Mouse (Mus musculus) testis, adult 2 months (tissue): ENCODE results near the gene Bcl9l. TPM values are rescaled to one million over a fixed set of nuclear protein-coding genes. Genes with fewer than 3 reads are reported as not detected.
"Not testable (repeated sequence)": the region's sequence is repeated elsewhere in the genome, so short reads cannot be mapped to it uniquely, and the experiment has no call there.

ENCODE experiments used
- H3K27ac ChIP-seq: fragments of 200-500 bp; 2 replicates; pipeline ENCODE4 v1.5.1; 2012; ENCODE audit warnings: low read depth, low read length; ENCODE audit not compliant: control insufficient read depth, insufficient read depth
- H3K27me3 ChIP-seq: fragments of 200-500 bp; 2 replicates; pipeline ENCODE4 v1.6.1; 2012; ENCODE audit warnings: mild to moderate bottlenecking, low read length, moderate library complexity; ENCODE audit not compliant: control insufficient read depth, insufficient read depth
- H3K36me3 ChIP-seq: fragments of 200-500 bp; 2 replicates; pipeline ENCODE4 v1.6.1; 2012; ENCODE audit warnings: mild to moderate bottlenecking, low read length; ENCODE audit not compliant: control insufficient read depth, insufficient read depth
- H3K4me1 ChIP-seq: fragments of 200-500 bp; 2 replicates; pipeline ENCODE4 v1.6.1; 2012; ENCODE audit warnings: low read length; ENCODE audit not compliant: control insufficient read depth, insufficient read depth
- H3K4me3 ChIP-seq: fragments of 200-500 bp; 2 replicates; pipeline ENCODE4 v1.5.1; 2012; ENCODE audit warnings: low read depth, mild to moderate bottlenecking, low read length, moderate library complexity, mixed read lengths; ENCODE audit not compliant: control insufficient read depth
- CTCF ChIP-seq: fragments of 200-500 bp; IDR thresholded peaks from 2 replicates; pipeline ENCODE4 v1.5.1; 2012; ENCODE audit warnings: low read depth, mild to moderate bottlenecking, inconsistent platforms, low read length, moderate library complexity; ENCODE audit not compliant: control insufficient read depth, insufficient read depth, insufficient replicate concordance
- POLR2A ChIP-seq: fragments of 200-500 bp; IDR thresholded peaks from 2 replicates; pipeline ENCODE4 v1.6.1; 2012; ENCODE audit warnings: low read depth, mild to moderate bottlenecking, inconsistent platforms, low read length, moderate library complexity; ENCODE audit not compliant: control insufficient read depth
- polyA plus RNA-seq: library from polyadenylated mRNA; depleted of rRNA; stranded (reverse); fragments of >200 nt; gene quantifications from 2 replicates; pipeline ENCODE4 v1.2.3, GENCODE M21; 2012; rRNA removed

Gene Bcl9l
- 8.4 and 9.1 TPM in 2 replicates for polyA plus RNA-seq

- H3K4me1 ChIP-seq, result peaks cover 18% of the 10 kb centered on the region
- H3K27me3 ChIP-seq, result no peaks in the 10 kb centered on the region
- H3K4me3 ChIP-seq, result peak within 1 kb of the TSS; percentile 85
- H3K36me3 ChIP-seq, result no peaks in the 10 kb centered on the region
- peak within 1 kb of the TSS; percentile 77 for H3K27ac ChIP-seq
- peak; percentile 33; the same call in 1 of the 2 replicates for TF ChIP-seq CTCF
- TF ChIP-seq POLR2A, result peak; percentile 69
Measured at GRCm38 (mm10) chr9:44482552-44482951, at the start of gene Bcl9l. Bcl9l (plus strand) TSS chr9:44482825.

GRCm38 (mm10) chr9:44435747-44436146 lies 46.9 kb upstream of the Bcl9l start:
- Histone ChIP-seq H3K36me3 (no peaks in the 10 kb centered on the region), H3K27ac (no peak overlapping the region), H3K4me3 (no peak overlapping the region), H3K4me1 (no peaks in the 10 kb centered on the region; the same call in 1 of the 2 replicates), H3K27me3 (no peaks in the 10 kb centered on the region)
- TF ChIP-seq POLR2A (no peak), CTCF (no peak)

DNA sequence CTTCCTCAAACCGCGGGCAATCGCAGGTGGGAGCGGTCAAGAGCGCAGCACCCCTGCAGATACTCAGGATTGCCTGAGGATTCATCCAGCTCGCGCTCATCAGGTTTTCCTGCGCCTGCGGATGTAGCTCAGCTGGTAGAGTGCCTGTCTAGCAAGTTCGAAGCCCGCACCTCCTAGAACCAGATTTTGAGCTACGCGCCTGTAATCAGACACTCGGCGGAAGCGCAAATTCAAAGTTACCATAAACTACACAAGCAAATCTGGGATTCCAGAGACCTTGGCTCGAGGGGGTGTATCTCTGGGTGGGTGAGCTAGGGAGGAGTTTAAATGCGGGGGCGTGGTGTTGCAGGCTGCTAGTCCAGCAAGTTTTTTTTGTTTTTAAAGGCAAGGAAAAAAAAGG lies 41.7 kb upstream of the Bcl9l start, which contains the start of gene Foxr1:
Gene Foxr1 (minus strand): TSS at position 176 of the 400 bp plus-strand sequence.
- Histone ChIP-seq H3K36me3 (no peaks in the 10 kb centered on the region), H3K27me3 (no peaks in the 10 kb centered on the region), H3K4me1 (peaks cover 5% of the 10 kb centered on the region; the same call in 1 of the 2 replicates), H3K4me3 (peak within 1 kb of the TSS; percentile 71), H3K27ac (no peak within 1 kb of the TSS)
- no peak for TF ChIP-seq CTCF
- no peak for TF ChIP-seq POLR2A

- H3K4me3 ChIP-seq, H3K27ac ChIP-seq, H3K27me3 ChIP-seq, H3K4me1 ChIP-seq, H3K36me3 ChIP-seq: not testable (repeated sequence)
Measured at GRCm38 (mm10) chr9:44444402-44445025, 38.1 kb upstream of the Bcl9l start.

DNA sequence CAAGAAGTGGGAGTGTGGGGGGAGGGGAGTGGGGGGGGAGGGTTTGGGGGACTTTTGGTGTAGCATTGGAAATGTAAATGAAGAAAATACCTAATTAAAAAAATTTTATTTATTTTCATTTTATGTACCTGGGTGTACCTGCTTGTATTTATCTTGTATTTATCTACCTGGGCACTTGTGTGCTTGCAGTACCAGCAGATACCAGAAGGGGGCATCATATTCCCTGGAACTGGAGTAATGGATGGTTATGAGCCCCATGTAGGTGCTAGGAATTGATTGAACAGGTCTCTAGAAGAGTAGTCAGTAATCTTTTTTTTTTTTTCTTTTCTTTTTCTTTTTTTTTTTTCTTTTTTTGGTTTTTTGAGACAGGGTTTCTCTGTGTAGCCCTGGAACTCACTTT lies 32.2 kb upstream of the Bcl9l start:
- Histone ChIP-seq H3K4me3 (no peak overlapping the region), H3K4me1 (peaks cover 10% of the 10 kb centered on the region), H3K27ac (no peak overlapping the region), H3K27me3 (no peaks in the 10 kb centered on the region), H3K36me3 (no peaks in the 10 kb centered on the region)
- no peak for TF ChIP-seq POLR2A
- TF ChIP-seq CTCF, result no peak

DNA sequence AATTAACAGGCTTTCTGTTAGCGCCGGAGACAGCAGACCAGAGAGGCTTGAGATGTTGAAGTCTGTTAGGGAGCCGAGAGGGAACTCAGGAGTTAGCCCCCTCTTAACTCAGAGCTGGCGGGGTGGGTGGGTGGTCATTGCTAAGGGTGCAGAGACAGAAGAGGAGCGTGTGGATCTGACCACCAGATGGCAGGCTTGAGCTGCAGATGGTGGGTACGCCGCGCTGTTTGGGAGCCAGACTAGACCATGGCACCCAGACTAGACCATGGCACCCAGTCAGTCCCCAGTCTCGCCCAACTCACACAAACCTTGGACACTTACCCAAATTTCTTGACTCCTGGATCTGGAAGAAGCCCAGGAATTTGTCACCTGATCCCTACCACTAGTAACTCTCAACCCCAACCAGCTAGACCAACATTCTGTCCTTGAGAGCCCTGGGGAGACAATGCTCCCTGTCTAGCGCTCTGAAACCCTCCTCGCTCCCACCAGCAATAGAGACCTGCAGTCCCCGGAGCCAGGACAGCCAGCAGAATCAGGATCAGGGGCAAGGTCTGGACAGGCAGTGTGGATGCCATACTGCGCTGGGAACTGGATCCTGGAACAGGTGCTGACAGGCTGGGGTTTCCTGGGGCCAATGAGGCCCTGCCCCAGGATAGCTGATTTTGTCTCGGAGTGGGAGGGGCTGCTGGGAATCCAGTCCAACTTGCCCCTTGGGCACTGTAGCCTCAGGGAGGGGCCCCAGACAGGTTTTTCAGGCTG lies 28.3 kb upstream of the Bcl9l start:
- TF ChIP-seq CTCF, result peak; percentile 92
- TF ChIP-seq POLR2A, result no peak
- no peaks in the 10 kb centered on the region for H3K27me3 ChIP-seq
- peak overlapping the region; percentile 63 for H3K4me3 ChIP-seq
- H3K27ac ChIP-seq, result no peak overlapping the region
- no peaks in the 10 kb centered on the region for H3K36me3 ChIP-seq
- peaks cover 11% of the 10 kb centered on the region for H3K4me1 ChIP-seq

GRCm38 (mm10) chr9:44454891-44455220 lies 27.8 kb upstream of the Bcl9l start, which contains the start of gene Upk2:
Upk2 (minus strand) TSS chr9:44454976.
- no peaks in the 10 kb centered on the region for H3K36me3 ChIP-seq
- H3K4me3 ChIP-seq, result peak within 1 kb of the TSS; percentile 63
- H3K27me3 ChIP-seq, result no peaks in the 10 kb centered on the region
- no peak within 1 kb of the TSS for H3K27ac ChIP-seq
- H3K4me1 ChIP-seq, result peaks cover 11% of the 10 kb centered on the region
- TF ChIP-seq POLR2A (no peak), CTCF (no peak)
